Mouse (Mus musculus) stomach, postnatal 0 days (tissue): ENCODE results near the gene Usp2.

ENCODE experiments used
- CTCF ChIP-seq: IDR thresholded peaks from 2 replicates; pipeline ENCODE4 v1.5.1; 2016; ENCODE audit warnings: antibody characterized with exemption, low read depth, mild to moderate bottlenecking, moderate library complexity
- EP300 ChIP-seq: optimal IDR thresholded peaks from 2 replicates; pipeline ENCODE3; 2016; ENCODE audit warnings: antibody characterized with exemption

DNA sequence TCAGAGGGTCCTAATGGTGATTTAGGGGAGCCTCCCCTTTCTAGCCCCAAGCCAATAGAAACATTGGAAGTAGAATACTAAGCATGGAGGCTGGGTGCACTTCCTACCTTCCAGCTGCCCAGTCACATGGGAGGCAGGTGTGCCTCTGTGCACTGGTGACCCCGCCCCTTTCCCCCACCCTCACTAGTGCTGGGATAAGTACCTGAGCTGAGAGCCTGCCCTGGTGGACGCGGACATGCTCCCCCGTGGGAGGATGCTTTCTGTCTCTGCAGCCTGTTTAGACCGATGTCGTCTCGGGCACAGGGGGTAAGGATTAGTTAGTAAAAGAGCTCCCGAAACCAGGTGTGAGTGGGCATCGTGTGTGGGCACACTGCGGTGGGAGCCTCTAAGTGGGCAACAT is 20.1 kb downstream of the Usp2 start:
- TF ChIP-seq CTCF = no peak
- TF ChIP-seq EP300 = no peak
